Mouse (Mus musculus): Measurements from ENCODE around the gene Rarb.

Gene Rarb

DNA sequence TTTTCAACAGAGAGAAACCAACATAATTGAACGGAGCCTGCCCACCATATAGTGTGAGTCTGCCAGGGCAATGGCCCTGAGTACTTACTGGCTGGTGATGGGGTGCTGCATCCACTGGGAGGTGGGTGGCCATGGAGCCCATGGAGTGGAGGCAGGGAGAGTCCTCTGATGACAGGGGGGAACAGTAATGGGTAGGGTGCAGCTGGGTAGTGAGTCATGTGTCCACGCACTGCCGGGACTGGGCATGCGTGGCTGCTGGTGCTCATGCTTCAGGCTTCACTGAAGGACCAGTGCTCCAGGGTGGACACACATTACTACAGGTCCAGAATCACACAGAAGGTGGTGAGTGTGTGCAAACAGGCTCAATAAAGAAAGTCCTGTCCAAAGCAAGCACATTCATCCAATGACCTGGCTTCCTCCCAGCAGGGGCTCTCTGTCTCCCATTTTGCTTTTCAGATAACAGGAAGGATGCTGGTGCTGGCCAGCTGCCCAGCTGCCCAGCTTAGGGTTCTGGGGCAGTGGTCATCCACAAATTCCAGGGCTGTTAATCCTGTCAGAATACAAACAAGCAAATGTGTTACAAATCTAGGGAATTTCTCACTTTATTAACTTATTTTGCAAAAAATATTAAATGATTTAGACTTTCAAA is at the start of gene Rarb:
TSS of gene Rarb (minus strand) at position 555 of the 649 bp plus-strand sequence.
- no peak for TF ChIP-seq CTCF (conservative IDR thresholded peaks at IDR 0.05; ENCODE audit: low read length)
- TF ChIP-seq NANOG (IDR thresholded peaks at IDR 0.05; ENCODE audit: borderline replicate concordance, low read length), result no peak
- Histone ChIP-seq H3K27me3 (ENCODE audit: insufficient read depth, low read length) (no peaks in the 10 kb centered on the region), H3K4me3 (replicated peaks; ENCODE audit: low read length) (no peak within 1 kb of the TSS), H3K36me3 (ENCODE audit: insufficient read depth, low read length) (no peaks in the 10 kb centered on the region), H3K4me1 (replicated peaks; ENCODE audit: low read depth, low read length) (no peaks in the 10 kb centered on the region), H3K9me3 (ENCODE audit: low read length) (no peaks in the 10 kb centered on the region)

DNA sequence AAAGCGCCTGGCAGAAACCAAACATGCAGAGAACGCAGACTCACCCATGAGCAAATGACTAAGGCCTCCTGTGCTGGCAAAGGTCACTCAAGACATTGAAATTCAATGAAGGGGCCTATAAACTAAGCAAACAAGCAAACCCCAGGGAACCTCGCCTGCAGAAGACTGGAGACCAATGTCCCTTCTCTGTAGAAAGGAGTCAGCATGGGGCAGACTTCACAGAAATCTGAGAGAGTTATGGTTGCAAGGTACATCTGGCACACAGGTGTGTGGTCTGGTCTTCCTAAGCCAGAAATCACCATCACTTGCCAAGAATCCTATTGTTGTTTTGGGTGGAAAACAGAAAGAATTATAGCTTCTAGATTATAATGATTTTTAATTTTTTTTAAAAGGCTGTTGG is 23.1 kb upstream of the Rarb start:
- Histone ChIP-seq H3K9me3 (ENCODE audit: low read length) (no peaks in the 10 kb centered on the region), H3K27me3 (ENCODE audit: insufficient read depth, low read length) (no peaks in the 10 kb centered on the region), H3K4me3 (replicated peaks; ENCODE audit: low read length) (no peak overlapping the region), H3K36me3 (ENCODE audit: insufficient read depth, low read length) (no peaks in the 10 kb centered on the region), H3K4me1 (replicated peaks; ENCODE audit: low read depth, low read length) (no peaks in the 10 kb centered on the region)
- TF ChIP-seq POU5F1 (IDR thresholded peaks at IDR 0.05; ENCODE audit: borderline replicate concordance, low read length) (no peak), CTCF (conservative IDR thresholded peaks at IDR 0.05; ENCODE audit: low read length) (no peak), NANOG (IDR thresholded peaks at IDR 0.05; ENCODE audit: borderline replicate concordance, low read length) (no peak)

DNA sequence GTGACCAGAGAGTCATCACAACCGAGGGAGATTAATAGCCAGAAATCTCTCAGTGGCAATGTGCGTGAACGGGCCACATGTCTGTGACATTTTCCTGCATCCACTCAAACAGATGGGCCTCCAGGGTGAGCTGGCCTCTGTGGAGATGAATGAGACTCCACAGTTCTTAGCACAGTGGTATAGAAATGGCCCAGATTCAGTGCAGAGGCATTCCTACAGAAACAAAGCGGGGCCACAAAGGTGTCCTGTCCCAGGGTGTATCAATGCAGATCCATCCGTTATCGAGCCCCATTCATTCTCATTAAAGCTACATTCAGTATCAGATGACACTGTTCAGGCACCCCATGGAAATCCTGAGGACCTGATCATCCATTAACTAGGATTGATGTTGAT is 22.6 kb upstream of the Rarb start:
- H3K4me1 ChIP-seq (replicated peaks; ENCODE audit: low read depth, low read length), result no peaks in the 10 kb centered on the region
- H3K9me3 ChIP-seq (ENCODE audit: low read length), result no peaks in the 10 kb centered on the region
- no peak overlapping the region for H3K4me3 ChIP-seq (replicated peaks; ENCODE audit: low read length)
- H3K36me3 ChIP-seq (ENCODE audit: insufficient read depth, low read length), result no peaks in the 10 kb centered on the region
- H3K27me3 ChIP-seq (ENCODE audit: insufficient read depth, low read length), result no peaks in the 10 kb centered on the region
- no peak for TF ChIP-seq POU5F1 (IDR thresholded peaks at IDR 0.05; ENCODE audit: borderline replicate concordance, low read length)
- TF ChIP-seq NANOG (IDR thresholded peaks at IDR 0.05; ENCODE audit: borderline replicate concordance, low read length), result no peak
- TF ChIP-seq CTCF (conservative IDR thresholded peaks at IDR 0.05; ENCODE audit: low read length), result no peak

DNA sequence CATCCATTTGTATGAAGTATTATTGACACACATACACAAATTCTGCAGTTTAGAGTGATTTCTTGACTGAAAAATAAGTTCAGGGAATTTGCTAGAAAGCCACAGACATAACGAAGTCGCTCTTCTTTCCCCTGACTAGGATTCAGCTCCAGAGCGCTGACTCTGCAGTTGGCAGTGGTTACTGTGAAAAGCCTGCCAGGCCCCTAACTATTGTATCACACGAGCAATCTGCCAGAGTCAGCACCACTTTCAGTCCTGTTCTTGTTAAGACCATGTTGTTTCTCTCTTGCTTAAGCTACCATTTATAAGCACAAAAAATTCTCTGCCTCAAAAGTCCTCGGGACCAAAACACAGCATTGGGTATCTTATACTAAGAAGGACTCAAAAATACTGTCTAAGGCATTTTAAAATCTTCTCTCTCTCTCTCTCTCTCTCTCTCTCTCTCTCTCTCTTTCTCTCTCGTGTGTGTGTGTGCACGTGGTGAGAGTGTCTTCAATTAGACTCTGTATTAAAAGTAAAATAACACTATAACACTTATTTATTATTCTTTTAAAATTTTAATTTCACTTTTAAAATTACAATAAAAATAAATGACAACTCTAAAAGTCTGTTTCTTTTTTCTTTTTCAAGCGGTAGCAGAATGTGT is 22.1 kb upstream of the Rarb start:
- H3K36me3 ChIP-seq (ENCODE audit: insufficient read depth, low read length), result no peaks in the 10 kb centered on the region
- TF ChIP-seq CTCF (conservative IDR thresholded peaks at IDR 0.05; ENCODE audit: low read length), result no peak
- no peak for TF ChIP-seq NANOG (IDR thresholded peaks at IDR 0.05; ENCODE audit: borderline replicate concordance, low read length)
- no peak for TF ChIP-seq POU5F1 (IDR thresholded peaks at IDR 0.05; ENCODE audit: borderline replicate concordance, low read length)

DNA sequence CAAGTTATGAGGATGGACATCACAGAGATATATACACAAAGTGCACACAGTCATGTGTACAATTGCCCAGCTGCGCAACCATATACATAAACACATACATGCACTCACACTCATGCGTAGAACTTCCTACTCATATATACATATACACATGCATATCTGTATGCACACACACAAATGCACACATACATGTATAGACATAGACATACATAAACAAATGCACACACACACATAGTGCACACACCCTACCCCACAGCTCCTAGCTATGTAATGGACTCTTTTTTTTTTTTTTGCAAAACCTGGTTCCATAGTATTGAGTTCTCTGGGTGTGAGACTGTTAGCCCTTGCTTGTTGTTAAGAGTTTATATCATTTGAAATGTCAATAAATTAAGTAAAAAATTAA is 21.2 kb upstream of the Rarb start:
- Histone ChIP-seq H3K9me3 (ENCODE audit: low read length) (no peaks in the 10 kb centered on the region), H3K36me3 (ENCODE audit: insufficient read depth, low read length) (no peaks in the 10 kb centered on the region), H3K4me1 (replicated peaks; ENCODE audit: low read depth, low read length) (no peaks in the 10 kb centered on the region), H3K27me3 (ENCODE audit: insufficient read depth, low read length) (no peaks in the 10 kb centered on the region), H3K4me3 (replicated peaks; ENCODE audit: low read length) (no peak overlapping the region)
- TF ChIP-seq NANOG (IDR thresholded peaks at IDR 0.05; ENCODE audit: borderline replicate concordance, low read length) (no peak), POU5F1 (IDR thresholded peaks at IDR 0.05; ENCODE audit: borderline replicate concordance, low read length) (no peak), CTCF (conservative IDR thresholded peaks at IDR 0.05; ENCODE audit: low read length) (no peak)

More for the DNA sequence above, 22.1 kb upstream of the Rarb start:
- Histone ChIP-seq H3K4me3 (replicated peaks; ENCODE audit: low read length) (no peak overlapping the region), H3K27me3 (ENCODE audit: insufficient read depth, low read length) (no peaks in the 10 kb centered on the region), H3K4me1 (replicated peaks; ENCODE audit: low read depth, low read length) (no peaks in the 10 kb centered on the region), H3K9me3 (ENCODE audit: low read length) (no peaks in the 10 kb centered on the region)

DNA sequence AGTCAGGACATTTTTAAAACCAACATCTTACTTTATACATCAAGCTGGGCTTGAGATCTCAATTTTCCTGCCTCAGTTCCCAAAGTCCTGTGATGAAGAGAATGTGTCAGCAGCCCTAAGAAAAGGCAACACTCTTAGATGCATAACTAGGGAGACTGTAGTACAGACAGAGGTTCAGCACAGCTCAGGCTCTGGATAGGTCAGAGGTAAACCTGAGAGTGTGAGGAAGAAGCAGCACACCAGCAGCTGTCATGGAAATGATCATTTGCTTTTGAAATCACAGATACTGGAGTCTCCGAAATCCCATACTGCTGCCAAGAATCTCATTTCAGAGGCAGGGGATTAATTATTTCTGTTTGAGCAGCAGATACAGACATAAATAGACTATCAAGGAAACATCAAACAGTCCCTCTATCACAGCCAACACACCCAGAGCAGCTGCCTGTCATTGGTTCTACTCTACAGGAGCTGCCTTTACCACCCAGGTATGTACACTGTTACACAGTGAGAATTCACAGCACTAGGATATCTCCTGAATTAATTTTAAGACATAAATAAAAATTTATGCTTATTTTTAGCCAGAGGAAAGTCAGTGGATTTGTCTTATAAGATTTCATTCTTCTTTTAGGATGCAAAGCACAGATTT is 3.7 kb downstream of the Rarb start:
- Histone ChIP-seq H3K27me3 (ENCODE audit: insufficient read depth, low read length) (no peaks in the 10 kb centered on the region), H3K4me3 (replicated peaks; ENCODE audit: low read length) (no peak overlapping the region), H3K9me3 (ENCODE audit: low read length) (no peaks in the 10 kb centered on the region), H3K4me1 (replicated peaks; ENCODE audit: low read depth, low read length) (no peaks in the 10 kb centered on the region), H3K36me3 (ENCODE audit: insufficient read depth, low read length) (no peaks in the 10 kb centered on the region)
- TF ChIP-seq NANOG (IDR thresholded peaks at IDR 0.05; ENCODE audit: borderline replicate concordance, low read length), result no peak
- TF ChIP-seq CTCF (conservative IDR thresholded peaks at IDR 0.05; ENCODE audit: low read length), result no peak
- no peak for TF ChIP-seq POU5F1 (IDR thresholded peaks at IDR 0.05; ENCODE audit: borderline replicate concordance, low read length)

DNA sequence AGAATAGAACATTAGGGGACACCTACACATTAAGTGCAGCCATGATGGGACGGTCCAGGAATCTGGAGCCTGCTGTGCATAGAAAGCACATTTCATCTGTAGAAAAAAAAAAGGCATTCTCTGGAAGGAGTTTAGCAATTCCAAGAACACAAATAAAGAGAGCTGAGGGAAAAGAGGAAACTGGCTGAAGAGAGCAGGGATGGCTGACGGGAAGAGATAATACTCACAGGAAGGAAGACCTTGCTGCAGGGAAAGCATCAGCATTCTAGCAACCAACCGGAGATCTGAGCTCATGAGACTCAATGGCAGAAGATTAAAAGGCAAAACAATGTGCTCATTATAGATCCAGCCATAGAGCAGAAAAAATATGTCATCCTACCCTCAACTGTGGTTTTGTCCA is 12.8 kb downstream of the Rarb start:
- H3K4me1 ChIP-seq (replicated peaks; ENCODE audit: low read depth, low read length), result no peaks in the 10 kb centered on the region
- no peaks in the 10 kb centered on the region for H3K36me3 ChIP-seq (ENCODE audit: insufficient read depth, low read length)
- TF ChIP-seq CTCF (conservative IDR thresholded peaks at IDR 0.05; ENCODE audit: low read length) (no peak), NANOG (IDR thresholded peaks at IDR 0.05; ENCODE audit: borderline replicate concordance, low read length) (no peak), POU5F1 (IDR thresholded peaks at IDR 0.05; ENCODE audit: borderline replicate concordance, low read length) (no peak)
- H3K27me3 ChIP-seq (ENCODE audit: insufficient read depth, low read length), result no peaks in the 10 kb centered on the region
- no peaks in the 10 kb centered on the region for H3K9me3 ChIP-seq (ENCODE audit: low read length)
- no peak overlapping the region for H3K4me3 ChIP-seq (replicated peaks; ENCODE audit: low read length)

DNA sequence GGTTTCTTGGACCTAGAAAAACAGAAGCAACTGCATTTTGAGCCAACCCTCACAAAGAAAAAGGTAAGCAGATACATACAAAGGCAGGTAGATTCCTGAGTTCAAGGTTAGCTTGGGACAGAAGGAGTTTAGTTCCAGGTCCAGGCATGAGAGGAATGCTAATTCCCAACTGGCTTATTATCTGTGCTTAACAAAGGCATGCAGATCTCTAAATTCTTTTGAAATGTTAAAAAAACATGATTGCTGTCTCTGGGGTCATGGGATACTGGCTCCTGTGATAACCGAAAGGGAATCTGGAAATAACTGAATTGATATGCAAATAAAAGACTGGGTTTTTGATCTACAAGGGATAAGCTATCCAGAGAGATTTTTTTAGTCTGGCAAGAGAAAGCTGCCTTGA is 28.8 kb downstream of the Rarb start:
- no peaks in the 10 kb centered on the region for H3K27me3 ChIP-seq (ENCODE audit: insufficient read depth, low read length)
- no peaks in the 10 kb centered on the region; the same call in 1 of the 2 replicates for H3K4me1 ChIP-seq (replicated peaks; ENCODE audit: low read depth, low read length)
- no peak for TF ChIP-seq POU5F1 (IDR thresholded peaks at IDR 0.05; ENCODE audit: borderline replicate concordance, low read length)
- peak; percentile 74; the same call in 1 of the 2 replicates for TF ChIP-seq NANOG (IDR thresholded peaks at IDR 0.05; ENCODE audit: borderline replicate concordance, low read length)
- no peaks in the 10 kb centered on the region for H3K36me3 ChIP-seq (ENCODE audit: insufficient read depth, low read length)
- no peaks in the 10 kb centered on the region for H3K9me3 ChIP-seq (ENCODE audit: low read length)
- no peak overlapping the region for H3K4me3 ChIP-seq (replicated peaks; ENCODE audit: low read length)
